In the genomic region with DNA sequence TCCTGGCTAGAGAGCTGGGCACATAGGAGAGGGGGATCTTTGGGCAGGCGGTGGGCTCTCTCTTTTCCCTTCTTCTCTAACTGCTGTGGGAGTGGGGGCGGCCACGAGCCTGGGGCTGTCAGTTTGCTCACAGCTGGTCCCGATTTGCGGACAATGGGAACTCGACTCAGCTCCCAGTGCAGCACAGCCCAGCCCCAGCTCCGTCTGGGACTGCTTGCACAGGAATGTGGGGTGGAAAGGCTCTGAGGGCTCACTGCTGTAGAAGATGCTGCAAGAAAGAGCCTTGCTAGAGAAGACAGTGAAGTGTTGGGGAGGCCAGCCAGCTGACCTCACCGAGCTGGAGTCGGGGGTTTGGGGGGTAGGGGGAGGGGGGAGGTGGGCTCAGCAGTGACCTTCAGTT, we compare ENCODE assay signal across 16 mouse cellular contexts.
DNase-seq lines count a peak whose midpoint lies in the region; ATAC-seq and TF ChIP-seq lines count a peak whose summit lies in the region.
"Had no signal": no experiment of that assay in that cellular context is flagged by ENCODE, and none has a peak within 500 bp of the region (broad histone marks: within the 10 kb centered on the region; RNA-seq: fewer than 3 reads in every experiment).

No protein-coding gene starts in this region.

- no peak overlapping the region for H3K9ac ChIP-seq in hindbrain, postnatal 0 days (replicated peaks; ENCODE audit: low read length)
- no peak overlapping the region for H3K9ac ChIP-seq in midbrain, embryonic 11.5 days (ENCODE audit: low read length)
- no peak overlapping the region for H3K9ac ChIP-seq in midbrain, embryonic 16.5 days (ENCODE audit: low read depth, low read length)
- H3K9ac ChIP-seq in embryonic facial prominence, embryonic 15.5 days: no peak overlapping the region
- H3K9ac ChIP-seq: intestine, embryonic 15.5 days; neural tube, embryonic 12.5 days had no signal

- peak overlapping the region; percentile 74 for H3K27ac ChIP-seq in hindbrain, embryonic 10.5 days
- H3K27ac ChIP-seq in hindbrain, postnatal 0 days: no peak overlapping the region
- H3K27ac ChIP-seq in midbrain, embryonic 11.5 days (ENCODE audit: low read depth, low read length): no peak overlapping the region
- no peak overlapping the region for H3K27ac ChIP-seq in midbrain, embryonic 16.5 days (ENCODE audit: low read length)
- no peak overlapping the region for H3K27ac ChIP-seq in embryonic facial prominence, embryonic 15.5 days (replicated peaks)
- H3K27ac ChIP-seq: intestine, embryonic 15.5 days; macrophage; neural tube, embryonic 12.5 days had no signal

- ATAC-seq in hindbrain, postnatal 0 days: no peak
- ATAC-seq in midbrain, embryonic 11.5 days (ENCODE audit: low FRiP score): no peak
- ATAC-seq in midbrain, embryonic 16.5 days: no peak
- ATAC-seq in embryonic facial prominence, embryonic 15.5 days (ENCODE audit: insufficient number of reproducible peaks, low FRiP score, low TSS enrichment, low read depth): 0 out of 2 replicates have a peak, but pooled peaks have one; percentile 16
- ATAC-seq: intestine, embryonic 15.5 days had no signal

- peak; percentile 38 for DNase-seq in hindbrain, embryonic 10.5 days (ENCODE audit: low spot score)
- DNase-seq in hindbrain, postnatal 0 days (ENCODE audit: low spot score): no peak
- DNase-seq in midbrain, embryonic 11.5 days (ENCODE audit: low spot score, missing footprints): peak; percentile 82
- no peak for DNase-seq in adrenal gland, postnatal 14 days
- no peak for DNase-seq in ovary, adult 18-20 months (ENCODE audit: low spot score)
- DNase-seq: adrenal gland, adult 8-10 months; cerebellum, adult 8-10 months; gastrocnemius, postnatal 14 days; heart, postnatal 4 days; kidney, postnatal 14 days; thymus, adult 2 months had no signal

- H3K9me3 ChIP-seq in hindbrain, embryonic 10.5 days: no peaks in the 10 kb centered on the region
- no peaks in the 10 kb centered on the region for H3K9me3 ChIP-seq in hindbrain, postnatal 0 days (ENCODE audit: low read length)
- H3K9me3 ChIP-seq in midbrain, embryonic 11.5 days (ENCODE audit: control insufficient read depth, low read length): no peaks in the 10 kb centered on the region
- H3K9me3 ChIP-seq in midbrain, embryonic 16.5 days (replicated peaks; ENCODE audit: control insufficient read depth, low read length, poor library complexity, severe bottlenecking): no peaks in the 10 kb centered on the region
- H3K9me3 ChIP-seq in embryonic facial prominence, embryonic 15.5 days (replicated peaks): no peaks in the 10 kb centered on the region
- H3K9me3 ChIP-seq: intestine, embryonic 15.5 days; neural tube, embryonic 12.5 days had no signal

- no peak for TF ChIP-seq CTCF in hindbrain, postnatal 0 days (IDR thresholded peaks at IDR 0.05; ENCODE audit: low read depth)

- no peak overlapping the region for H3K4me3 ChIP-seq in hindbrain, embryonic 10.5 days
- H3K4me3 ChIP-seq in hindbrain, postnatal 0 days (ENCODE audit: low read length): no peak overlapping the region
- no peak overlapping the region for H3K4me3 ChIP-seq in midbrain, embryonic 11.5 days (ENCODE audit: low read depth, low read length)
- H3K4me3 ChIP-seq in midbrain, embryonic 16.5 days (ENCODE audit: low read depth, low read length): no peak overlapping the region
- H3K4me3 ChIP-seq in embryonic facial prominence, embryonic 15.5 days (replicated peaks): no peak overlapping the region
- H3K4me3 ChIP-seq: intestine, embryonic 15.5 days; neural tube, embryonic 12.5 days had no signal

- H3K27me3 ChIP-seq in hindbrain, embryonic 10.5 days (ENCODE audit: insufficient read depth, poor library complexity, severe bottlenecking): peaks cover 94% of the 10 kb centered on the region
- H3K27me3 ChIP-seq in hindbrain, postnatal 0 days (ENCODE audit: insufficient read depth, low read length): no peaks in the 10 kb centered on the region
- peaks cover 16% of the 10 kb centered on the region for H3K27me3 ChIP-seq in midbrain, embryonic 11.5 days (ENCODE audit: control insufficient read depth, insufficient read depth, low read length)
- H3K27me3 ChIP-seq in midbrain, embryonic 16.5 days (ENCODE audit: control insufficient read depth, insufficient read depth, low read depth, low read length): peaks cover 3% of the 10 kb centered on the region
- peaks cover 22% of the 10 kb centered on the region for H3K27me3 ChIP-seq in embryonic facial prominence, embryonic 15.5 days

- peaks cover 45% of the 10 kb centered on the region for H3K4me1 ChIP-seq in hindbrain, embryonic 10.5 days (replicated peaks)
- H3K4me1 ChIP-seq in hindbrain, postnatal 0 days (ENCODE audit: insufficient read depth, low read length): no peaks in the 10 kb centered on the region
- H3K4me1 ChIP-seq in midbrain, embryonic 11.5 days (ENCODE audit: control insufficient read depth, insufficient read depth, low read length): peaks cover 16% of the 10 kb centered on the region
- no peaks in the 10 kb centered on the region; the same call in none of the 2 replicates for H3K4me1 ChIP-seq in midbrain, embryonic 16.5 days (ENCODE audit: control insufficient read depth, insufficient read depth, low read length)
- H3K4me1 ChIP-seq in embryonic facial prominence, embryonic 15.5 days: peaks cover 17% of the 10 kb centered on the region
- H3K4me1 ChIP-seq: intestine, embryonic 15.5 days had no signal

- no peak overlapping the region for H3K4me2 ChIP-seq in hindbrain, postnatal 0 days (ENCODE audit: low read depth, low read length)
- no peak overlapping the region for H3K4me2 ChIP-seq in midbrain, embryonic 11.5 days
- H3K4me2 ChIP-seq in midbrain, embryonic 16.5 days (ENCODE audit: low read length): no peak overlapping the region
- no peak overlapping the region for H3K4me2 ChIP-seq in embryonic facial prominence, embryonic 15.5 days (replicated peaks)
- H3K4me2 ChIP-seq: intestine, embryonic 15.5 days; neural tube, embryonic 12.5 days had no signal

- whole genome bisulfite sequencing in hindbrain, embryonic 10.5 days: 35% methylated on average over 9 of the region's 9 CpGs
- 48% methylated on average over 9 of the region's 9 CpGs for WGBS in hindbrain, postnatal 0 days
- WGBS in midbrain, embryonic 11.5 days: 29% methylated on average over 9 of the region's 9 CpGs
- WGBS in midbrain, embryonic 16.5 days: 26% methylated on average over 7 of the region's 9 CpGs
- 36% methylated on average over 9 of the region's 9 CpGs for WGBS in embryonic facial prominence, embryonic 15.5 days

- no peaks in the 10 kb centered on the region for H3K36me3 ChIP-seq in hindbrain, embryonic 10.5 days
- no peaks in the 10 kb centered on the region for H3K36me3 ChIP-seq in hindbrain, postnatal 0 days (ENCODE audit: insufficient read depth, low read length)
- H3K36me3 ChIP-seq in midbrain, embryonic 11.5 days (ENCODE audit: control insufficient read depth, insufficient read depth, low read length): no peaks in the 10 kb centered on the region
- H3K36me3 ChIP-seq in midbrain, embryonic 16.5 days (ENCODE audit: control insufficient read depth, insufficient read depth, low read length): no peaks in the 10 kb centered on the region
- no peaks in the 10 kb centered on the region for H3K36me3 ChIP-seq in embryonic facial prominence, embryonic 15.5 days
- H3K36me3 ChIP-seq: intestine, embryonic 15.5 days; neural tube, embryonic 12.5 days had no signal

Comparison
In these comparisons a context has a peak if more than half of its experiments do, and no peak if none do; other contexts are left out.
1. DNase-seq: peak in hindbrain, embryonic 10.5 days (single experiment) and midbrain, embryonic 11.5 days (single experiment); none in hindbrain, postnatal 0 days (single experiment), adrenal gland, postnatal 14 days (single experiment) and ovary, adult 18-20 months (single experiment).